Mouse (Mus musculus) B cell, adult 2 months (primary cell): Measurements from ENCODE around the gene Mgat5.

Experiments
- DNase-seq, 2 experiments: peaks; one replicate each; pipeline ENCODE4 v3.0.0; 2022

Mgat5 gene

DNA sequence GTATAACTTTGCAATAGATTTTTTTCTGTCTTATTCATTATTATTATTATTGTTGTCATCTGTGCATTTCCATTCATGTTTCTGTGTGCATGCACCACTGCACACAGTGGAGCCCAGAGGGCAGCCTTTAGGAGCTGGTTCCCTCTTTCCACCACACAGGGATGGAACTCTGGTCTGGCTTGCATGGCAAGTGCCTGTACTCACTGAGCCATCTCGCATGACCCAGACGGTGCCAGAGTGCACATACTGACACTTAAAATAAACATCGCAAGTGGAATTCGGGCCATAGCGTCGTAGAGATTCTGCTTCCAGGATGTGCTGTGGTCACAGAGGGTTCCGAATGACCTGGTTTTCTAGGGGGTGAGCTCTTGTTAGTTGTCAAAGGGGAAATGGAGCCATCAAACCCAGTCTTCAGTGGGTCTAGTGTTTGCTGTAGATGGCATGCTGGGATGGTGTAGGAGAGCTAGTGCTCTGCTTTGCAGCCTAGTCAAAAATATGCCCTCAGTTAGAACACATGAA is 103.5 kb downstream of the Mgat5 start:
- DNase-seq = peak; percentile 11 to 28

DNA sequence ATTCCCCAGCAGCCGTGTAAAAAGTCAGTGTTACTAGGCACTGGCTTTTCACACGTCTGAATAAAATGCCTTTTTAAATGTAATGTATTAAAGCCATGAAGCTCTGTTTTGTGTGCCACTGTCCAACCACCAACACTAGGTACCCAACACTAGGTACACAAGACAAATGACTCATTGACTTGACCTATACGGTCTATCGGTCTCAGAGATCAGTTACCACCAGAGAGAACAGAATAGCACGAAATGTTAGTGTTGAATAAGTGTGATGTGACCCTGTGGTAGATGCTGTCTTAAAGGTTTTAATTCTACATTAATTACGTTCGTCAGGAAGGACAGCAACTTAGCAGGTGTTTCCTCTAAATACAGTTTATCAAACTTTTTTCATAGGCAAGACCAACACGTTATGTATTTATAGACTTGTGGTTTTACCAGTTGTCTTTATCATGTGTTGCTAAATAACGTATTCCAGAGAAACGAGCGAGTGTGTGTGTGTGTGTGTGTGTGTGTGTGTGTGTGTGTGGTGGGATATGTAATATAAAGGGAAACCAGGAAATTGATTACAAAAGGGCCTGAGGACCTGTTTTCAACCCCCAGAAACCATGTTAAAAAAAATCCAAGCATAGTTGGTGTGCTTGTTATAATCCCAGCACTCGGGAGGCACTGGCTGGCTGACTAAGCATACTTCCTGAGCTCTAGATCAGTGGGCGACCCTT is 104.3 kb downstream of the Mgat5 start:
- no peak for DNase-seq

DNA sequence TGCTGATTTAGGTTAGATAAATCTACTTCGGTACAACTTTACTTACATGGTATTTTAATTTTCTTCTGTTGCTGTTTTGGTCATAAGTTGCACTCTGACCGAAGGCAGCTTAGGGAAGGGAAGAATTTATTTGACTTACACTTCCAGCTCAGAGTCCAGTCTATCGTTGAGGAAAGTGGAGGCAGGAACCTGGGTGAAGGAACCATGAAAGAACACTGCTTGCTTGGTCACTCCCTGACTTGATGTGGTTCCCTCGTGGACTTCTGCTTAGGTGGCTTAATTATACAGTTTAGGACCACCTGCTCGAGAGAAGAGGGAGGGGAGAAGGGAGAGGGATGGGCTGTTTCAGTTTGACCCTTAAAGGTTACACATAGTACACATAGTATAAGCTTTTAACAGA is 105.2 kb downstream of the Mgat5 start:
- no peak for DNase-seq

DNA sequence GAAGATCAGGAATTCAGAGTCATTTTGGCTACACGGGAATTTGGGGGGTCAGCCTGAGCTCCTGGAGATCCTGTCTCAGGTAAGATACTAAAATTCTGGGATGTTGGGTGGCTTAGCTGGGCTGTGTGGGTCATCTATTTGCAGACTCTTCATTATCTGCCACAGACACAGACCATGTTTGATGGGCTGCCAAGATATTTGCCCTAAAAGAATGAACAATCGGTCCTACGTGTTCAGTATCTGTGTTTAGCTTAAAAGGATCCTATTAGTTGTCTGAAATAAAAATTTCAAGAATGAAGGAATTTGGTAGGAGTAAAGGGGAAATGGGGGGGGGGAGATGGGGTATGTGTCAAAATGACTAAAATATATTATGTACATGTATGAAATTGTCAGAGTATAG is 105.9 kb downstream of the Mgat5 start:
- no peak for DNase-seq

DNA sequence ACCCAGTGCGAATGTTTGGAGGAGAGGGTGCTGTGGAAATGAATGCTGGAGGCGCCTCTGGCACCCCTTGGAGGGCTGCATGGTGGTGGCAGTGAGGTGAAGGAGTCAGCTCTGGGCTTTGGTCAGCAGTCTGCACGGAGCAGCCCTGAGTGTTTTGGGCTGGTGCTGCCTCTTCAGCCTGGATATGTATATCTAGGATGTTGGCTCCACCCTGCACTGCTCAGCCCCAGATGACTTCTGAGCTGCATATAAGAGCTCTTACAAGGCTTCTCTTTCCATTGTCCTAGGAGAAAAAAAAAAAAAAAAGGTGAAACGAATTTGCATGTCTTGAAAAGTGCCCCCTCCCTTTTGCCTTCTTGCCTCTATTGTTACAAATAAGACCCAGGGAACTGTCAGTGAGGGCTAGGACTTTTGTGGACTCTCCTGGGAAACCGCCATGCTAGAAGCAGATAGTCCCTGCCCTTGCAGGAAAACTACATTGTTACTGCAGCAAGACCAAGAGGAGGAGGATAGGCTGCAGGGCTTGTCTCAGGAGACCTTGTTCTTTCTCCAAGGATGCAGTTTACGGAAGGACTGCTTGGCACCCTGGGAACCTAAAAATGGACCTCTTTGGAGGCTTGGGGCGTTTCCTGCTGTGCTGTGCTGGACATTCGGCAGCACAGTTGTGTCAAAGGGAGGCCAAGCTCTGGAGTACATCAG is 109.0 kb downstream of the Mgat5 start:
- DNase-seq = no peak

DNA sequence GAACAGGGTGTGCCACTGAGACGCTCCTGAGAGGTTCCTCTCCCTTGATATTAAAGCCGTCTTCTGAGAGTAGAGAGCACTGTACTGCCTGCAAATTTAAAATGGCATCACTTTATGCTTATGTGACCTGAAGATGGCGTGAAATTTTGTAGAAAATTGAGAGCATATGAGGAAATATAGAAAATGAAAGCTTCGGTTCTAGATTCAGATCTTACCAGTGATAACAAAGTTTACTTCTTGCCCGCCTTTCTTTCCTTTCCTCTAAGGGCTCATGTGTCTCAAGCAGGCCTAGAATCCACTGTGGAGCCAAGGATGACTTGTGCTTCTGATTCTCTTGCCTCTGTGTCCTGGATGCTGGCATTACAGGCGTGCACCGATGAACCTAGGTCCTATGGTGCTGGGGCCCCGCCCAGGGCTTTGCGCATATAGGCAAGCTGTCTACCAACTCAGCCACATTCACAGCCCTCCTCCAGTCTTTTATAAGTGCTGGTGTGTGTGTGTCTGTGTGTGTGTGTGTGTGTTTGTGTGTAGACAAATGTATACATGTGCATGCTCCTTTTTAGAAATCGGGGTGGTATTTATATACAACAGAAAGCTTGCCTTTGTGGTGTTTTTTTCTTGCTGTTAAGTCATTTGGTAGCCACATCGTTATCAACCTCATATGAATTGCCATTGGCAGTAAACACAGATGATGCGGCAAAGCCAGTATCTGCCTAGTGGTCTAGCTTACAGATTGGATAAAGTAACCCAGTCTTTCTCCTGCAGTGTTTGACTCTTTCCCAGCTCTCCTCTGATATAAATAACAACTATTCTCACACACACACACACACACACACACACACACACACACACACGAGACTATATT is 111.2 kb downstream of the Mgat5 start:
- DNase-seq = no peak

DNA sequence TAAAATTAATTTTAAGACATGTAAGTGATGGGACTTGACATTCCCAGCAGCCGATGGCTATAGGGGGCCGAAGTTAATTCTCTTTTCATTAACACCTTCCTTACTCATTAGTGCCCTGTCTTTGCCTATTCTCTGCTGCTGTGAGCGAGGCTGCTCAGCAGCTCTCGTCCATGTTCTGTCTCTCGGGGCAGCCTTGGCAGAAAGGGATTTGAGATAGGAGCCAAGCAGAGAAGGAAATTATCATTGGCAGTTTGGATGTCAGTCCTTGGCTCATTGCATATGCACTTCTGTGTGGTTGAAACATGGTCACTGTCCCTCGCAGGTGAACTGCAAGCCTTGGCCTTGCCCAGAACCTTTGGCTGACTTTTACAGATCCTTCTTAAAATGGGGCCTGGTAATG is 111.8 kb downstream of the Mgat5 start:
- DNase-seq = no peak

DNA sequence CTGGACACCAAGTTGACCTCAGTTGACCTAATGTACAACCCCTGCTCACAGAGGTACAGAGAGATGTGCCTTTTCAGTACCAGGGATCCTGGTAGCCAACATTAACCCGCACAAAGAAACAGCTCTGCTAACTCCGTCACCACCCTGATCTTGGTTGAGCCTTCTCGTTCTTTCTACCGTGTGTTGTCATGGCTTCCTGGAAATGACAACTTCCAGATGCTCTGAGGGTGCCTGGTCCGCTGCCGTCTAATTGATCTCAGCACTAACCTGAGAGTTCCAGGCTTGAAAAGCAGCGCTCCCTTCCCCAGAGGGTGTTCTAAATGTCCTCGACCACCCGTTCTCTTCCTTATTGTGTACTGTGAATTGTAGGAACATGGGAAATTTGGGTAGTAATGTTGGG is 112.7 kb downstream of the Mgat5 start:
- no peak for DNase-seq

DNA sequence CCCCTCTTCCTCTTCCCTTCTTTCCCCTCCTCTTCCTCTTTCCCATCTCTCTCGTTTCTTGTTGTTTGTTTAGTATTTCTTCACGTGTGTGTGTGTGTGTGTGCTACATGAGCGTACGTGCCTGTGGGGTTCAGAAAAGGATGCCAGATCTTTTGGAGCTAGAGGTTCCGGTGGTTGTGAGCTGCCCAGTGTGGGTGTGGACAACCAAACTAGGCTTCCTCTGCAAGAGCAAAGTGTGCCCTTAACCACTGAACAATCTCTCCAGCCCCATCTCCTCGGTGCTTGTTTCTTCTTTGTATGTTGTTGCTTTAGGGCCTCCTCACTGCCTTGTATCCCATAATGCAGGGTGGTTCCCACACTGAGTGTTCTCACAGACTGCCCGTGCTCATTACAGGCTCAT is 113.7 kb downstream of the Mgat5 start:
- no peak for DNase-seq

DNA sequence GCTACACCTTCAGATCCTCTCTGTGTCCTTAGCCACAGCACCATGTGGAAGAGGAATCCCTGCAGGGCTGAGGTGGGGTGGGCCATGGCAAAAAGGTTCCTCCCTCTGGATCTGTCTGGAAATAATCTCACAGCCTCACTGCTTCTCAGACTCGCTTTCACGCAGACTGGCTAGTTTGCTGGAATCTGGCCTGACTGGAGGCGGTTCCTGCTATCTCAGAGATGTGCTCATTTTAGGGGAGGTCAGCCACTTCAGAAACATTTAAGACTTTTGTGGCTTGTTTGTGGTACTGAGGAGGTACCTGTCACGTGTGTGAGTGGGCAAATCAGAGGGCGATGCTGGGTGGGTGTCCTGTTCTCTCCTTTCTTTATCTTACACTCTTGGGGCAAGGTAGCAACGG is 115.0 kb downstream of the Mgat5 start:
- DNase-seq = no peak

DNA sequence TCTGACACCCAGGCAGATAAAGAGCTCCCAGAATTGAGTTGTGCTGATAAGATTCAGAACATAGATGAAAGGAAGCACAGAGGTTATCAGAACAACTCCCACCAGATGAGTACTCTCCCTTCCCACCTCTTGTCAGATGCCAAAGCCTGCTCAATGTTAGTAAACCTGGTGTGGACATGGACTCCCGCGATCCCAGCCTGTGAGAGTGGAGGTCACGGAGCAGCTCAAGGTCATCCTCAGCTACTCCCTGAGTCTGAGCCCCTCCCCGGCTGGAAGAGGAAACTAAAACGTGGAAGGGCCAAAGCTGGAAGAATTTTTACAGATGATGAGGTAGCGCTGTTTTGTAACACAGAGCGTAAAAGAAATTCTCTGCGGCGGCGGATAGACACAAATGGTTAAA is 116.1 kb downstream of the Mgat5 start:
- DNase-seq = no peak

DNA sequence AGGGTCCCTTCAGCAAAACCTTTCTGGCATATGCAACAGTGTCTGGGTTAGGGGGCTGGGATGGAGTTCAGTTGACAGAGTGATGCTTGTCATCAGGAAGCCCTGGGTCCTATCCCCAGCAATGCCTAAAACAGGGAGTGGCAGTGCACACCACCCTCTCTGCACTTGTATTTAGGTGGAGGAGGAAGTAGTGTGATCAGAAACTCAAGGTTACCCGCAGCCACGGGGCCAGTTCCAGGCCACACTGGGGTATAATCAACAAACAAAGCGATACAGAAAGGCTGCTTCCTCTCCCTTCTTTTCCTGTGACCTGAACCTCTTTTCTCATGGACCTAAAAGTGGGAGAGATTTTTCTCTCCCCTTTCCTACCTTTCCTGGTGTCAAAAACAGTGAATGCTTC is 116.8 kb downstream of the Mgat5 start:
- peak in 1 of 2 experiments; percentile 8 for DNase-seq

DNA sequence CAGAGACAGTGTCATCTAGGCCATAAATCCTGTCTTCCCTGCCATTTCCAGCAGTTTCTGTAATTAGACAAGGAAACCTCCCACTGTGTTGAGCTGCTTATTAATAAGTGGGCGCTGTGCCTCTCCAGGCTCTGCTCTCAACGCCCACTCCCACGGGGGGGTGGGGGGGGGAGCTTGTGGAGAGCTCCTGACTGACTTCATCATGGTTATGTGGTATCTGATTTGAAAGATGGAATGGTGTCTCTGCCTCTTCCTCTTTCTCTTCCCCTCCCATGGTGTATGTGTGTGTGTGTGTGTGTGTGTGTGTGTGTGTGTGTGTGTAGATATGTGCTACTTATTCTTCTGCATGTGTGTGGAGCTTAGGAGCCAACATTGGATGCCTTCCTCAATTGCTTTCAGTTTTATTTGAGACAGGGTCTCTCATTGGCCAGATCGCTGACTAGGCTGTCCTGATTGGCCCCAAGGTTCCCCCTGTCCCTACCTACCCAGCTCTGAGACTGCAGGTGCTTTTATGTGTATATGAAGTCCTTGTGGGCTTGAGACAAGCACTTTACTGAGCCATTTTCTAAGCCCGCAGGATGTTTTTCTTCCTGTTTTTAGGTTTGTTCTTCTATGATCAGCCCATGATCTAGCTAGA is 117.5 kb downstream of the Mgat5 start:
- peak in 1 of 2 experiments; percentile 26 for DNase-seq

DNA sequence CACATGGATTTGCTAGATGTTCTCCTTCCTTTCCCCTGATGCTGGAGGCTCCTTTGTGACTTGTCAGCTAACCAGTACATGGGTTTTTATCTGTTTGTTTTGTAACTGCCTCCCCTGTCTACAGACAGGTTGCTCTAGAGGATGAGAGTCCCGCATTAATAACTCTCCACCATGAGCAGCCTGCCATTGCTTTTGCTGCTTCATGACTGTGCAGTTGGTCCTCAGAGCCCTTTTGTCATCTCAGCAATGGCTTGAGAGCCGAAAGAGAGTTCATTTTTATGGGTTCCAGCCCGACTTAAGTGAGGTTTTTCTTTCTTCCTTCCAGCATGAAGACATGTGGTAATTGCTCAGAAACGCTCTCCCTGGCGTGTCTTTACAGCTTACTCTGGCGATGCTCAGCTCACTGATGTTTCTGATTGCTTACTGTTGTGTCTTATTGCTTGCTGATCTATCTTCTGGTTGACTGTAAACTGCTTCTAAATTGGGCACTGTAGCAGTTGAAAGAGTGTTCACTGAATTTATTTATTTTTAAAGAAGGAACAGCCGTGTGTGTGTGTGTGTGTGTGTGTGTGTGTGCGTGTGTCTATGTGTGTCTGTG is 120.9 kb downstream of the Mgat5 start:
- no peak for DNase-seq

DNA sequence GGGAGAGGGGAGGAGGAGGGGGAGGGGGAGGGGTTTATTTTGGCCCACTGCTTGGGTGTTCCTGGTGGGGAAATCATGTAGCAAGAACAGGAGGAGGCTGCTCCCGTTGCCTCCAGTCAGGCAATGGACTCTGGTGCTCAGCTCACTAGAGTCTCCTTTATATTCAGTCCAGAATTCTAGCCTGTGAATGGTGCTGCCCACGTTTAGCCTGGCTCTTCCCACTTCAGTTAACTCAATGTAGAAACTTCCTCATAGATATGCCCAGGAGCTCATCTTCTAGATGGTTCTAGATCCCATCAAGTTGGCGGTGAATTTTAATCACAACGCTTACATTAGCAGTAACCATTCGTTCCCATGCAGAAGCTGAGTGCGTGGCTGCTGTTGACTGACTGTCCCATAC is 123.0 kb downstream of the Mgat5 start:
- no peak for DNase-seq

DNA sequence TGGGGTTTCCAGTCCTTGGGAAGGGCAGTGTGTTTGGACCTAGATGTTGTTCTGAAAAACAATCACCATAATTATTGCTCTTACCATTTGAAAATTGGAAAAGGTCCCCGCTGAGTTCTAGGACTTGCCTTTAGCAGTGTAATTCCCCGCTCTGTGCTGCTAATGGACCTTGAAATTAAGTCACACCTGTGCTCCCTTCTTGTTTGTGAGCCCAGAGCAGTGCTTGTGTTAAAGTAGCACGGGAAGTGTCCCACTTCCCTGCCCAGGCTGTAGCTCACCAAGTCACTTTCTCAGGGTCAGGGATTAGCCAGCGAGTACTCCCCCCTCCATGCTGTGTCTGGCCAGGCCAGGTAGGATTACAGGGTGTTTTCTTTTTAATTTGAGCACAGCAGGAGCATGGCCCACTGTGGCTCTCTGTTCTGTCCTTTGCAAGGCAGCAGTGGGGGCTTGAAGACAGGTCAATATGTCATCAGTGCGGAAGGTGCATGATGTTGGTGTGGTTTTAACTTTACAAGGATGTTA is 123.6 kb downstream of the Mgat5 start:
- DNase-seq = no peak

DNA sequence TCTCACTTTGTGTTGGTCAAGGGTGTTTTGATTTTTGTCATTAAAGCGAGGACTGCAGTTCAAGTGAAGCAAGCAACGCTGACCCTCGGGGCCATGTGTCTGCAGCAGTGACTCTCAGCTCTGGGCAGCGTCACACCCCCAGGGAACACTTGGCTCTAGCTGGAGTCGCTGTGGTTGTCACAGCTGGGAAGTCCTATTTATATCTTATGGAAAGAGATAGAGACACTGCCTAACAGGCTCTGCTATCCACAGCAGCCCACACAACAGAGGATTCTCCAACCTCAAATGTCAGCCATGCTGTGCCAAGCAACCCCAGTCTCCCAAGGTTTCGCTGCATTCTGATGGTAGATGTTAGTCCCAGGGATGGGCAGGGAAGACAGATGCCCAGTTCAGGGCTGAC is 125.0 kb downstream of the Mgat5 start:
- DNase-seq = no peak

DNA sequence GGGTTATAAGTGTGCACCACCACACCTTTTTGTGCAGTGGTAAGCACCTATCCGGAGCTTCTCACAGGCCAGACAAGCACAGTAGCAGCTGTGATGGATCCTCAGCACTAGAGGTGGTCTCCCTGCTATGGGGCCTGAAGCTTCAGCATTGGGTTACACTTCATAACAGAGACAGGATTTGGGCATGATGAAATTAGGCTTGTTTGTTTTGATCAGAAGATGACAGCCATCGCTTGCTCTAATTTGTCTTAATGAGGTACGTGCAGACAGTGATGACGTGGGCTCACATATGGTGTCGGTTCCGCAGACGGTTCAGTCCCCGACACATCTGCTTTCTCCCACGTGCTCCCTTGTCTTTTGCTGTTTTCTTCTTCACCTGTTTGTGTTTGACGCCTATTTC is 132.9 kb downstream of the Mgat5 start:
- no peak for DNase-seq

DNA sequence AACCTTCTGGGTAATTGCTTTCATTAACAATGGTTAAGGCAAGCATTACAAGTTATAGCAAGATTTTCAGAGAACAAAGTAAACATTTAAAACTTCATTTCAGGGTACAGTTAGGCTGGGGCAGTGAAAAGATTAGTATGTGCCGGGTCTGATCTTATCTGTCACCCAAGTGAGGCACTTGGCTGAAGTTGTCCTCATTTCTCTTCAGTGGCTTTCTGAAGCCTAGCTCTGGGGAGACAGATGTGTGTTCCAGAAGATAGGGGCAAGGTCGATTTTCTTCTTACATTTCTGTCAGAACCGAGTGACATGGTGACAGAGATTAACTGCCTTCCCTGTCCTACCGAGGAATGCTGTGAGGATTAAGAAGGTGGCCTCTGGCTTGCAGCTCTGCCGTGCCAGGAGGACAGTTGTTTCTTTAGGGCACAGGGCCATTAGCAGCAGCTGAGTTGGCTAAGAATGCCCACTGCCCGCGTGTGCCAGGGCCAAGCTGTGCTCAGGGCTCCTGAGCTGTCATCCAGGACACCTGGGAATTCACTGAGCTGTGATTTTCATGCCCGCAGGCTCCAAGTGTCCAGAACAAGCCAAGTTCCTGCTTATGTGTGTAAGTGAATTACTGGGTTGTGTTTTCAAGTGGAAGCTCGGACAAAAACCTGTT is 134.1 kb downstream of the Mgat5 start:
- DNase-seq = no peak

DNA sequence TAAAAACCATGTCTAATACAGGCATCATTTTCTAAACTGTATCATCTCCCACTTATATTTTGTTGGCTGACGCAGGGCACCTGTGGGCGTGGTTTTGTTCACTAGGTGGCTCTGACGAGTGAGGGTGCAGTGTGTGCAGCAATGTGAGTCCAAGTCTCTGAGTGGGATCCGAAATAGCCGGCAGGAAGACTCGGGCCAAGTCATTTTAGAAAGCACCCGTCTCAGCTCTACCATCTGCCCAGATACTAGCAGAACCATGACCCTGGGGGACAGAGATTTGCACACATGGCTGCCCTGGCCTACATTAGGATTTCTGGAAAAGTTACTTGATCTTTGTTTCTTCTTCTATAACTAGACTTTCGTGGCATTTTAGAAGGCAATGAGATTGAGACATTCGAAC is 135.5 kb downstream of the Mgat5 start:
- no peak for DNase-seq

DNA sequence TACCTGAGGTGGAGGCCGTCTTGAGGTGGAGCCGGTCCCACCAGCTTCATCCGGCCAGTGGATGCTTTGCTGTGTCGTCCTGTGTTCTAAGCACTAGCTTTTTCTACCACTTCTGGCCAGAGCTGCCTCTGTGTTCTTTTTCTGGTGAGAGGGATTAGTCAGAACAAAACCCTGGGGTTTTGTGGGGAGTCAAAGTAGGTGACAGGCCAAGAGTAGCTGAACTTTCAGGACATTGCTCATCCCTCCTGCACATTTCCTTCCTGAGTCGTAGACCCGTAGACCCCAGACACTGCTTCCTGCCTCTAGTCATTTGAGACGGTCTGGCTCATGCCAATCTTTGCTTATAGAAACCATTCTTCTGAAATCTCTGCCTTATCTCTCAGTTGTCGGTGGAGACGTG is 140.1 kb downstream of the Mgat5 start:
- DNase-seq = no peak

DNA sequence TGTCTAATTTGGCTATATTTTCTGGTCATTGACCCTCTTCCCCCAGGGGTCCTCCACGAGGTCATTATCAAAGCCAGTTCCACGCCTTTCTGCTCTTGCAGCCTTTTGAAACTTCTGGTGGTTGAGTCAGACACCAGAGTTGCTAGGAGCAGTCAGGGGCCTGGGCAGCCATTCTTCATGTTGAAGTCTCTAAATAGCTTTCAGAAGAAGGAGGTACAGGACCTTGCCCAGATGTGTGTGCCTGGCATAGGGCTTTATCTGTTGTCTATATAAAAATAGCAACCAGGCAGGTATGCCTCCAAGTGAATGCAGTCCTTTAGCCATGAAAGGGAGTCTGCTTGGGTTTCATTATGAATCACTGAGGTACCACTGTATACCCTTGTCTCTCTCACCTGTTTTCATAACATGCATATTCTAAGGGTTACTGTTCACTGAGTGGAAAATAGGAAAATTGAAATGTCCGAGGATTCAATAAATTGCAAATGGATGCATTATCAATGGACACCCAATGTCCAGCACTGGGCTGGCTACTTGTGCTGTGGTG is 141.9 kb downstream of the Mgat5 start:
- DNase-seq = no peak
